Mouse (Mus musculus): ENCODE data around the gene Cpne9.

DNA sequence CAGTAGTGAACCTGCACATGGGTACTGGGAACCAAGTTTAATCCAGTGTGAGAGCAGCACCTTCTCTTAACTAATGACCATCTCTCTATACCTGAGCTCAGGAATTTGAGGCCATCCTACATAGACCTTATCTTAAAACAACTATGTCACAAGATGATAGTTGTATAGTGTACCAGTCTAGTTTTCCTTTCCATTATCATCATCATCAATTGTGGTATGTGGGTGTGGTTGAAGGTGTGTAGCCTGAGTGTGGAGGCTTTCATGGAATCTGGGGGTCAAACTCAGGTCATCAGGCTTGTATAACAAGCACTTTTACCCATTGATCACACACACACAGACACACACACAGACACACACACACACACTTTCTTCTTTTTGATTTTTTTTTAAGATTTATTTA is 68.4 kb downstream of the Cpne9 start:
- no peak for TF ChIP-seq CHD2 (IDR thresholded peaks at IDR 0.05; ENCODE audit: low read depth, low read length)
- TF ChIP-seq ZC3H11A (IDR thresholded peaks at IDR 0.05; ENCODE audit: borderline replicate concordance, low read depth, low read length): no peak
- no peak for TF ChIP-seq ZNF384 (IDR thresholded peaks at IDR 0.05; ENCODE audit: low read depth, low read length)
- no peak for TF ChIP-seq HCFC1 (IDR thresholded peaks at IDR 0.05; ENCODE audit: borderline replicate concordance, insufficient read depth, low read length)

Data from ES-E14 (cell line).